Comparison of ENCODE assay signal across 14 mouse cellular contexts in genomic region chr1:156995180-156995951, GRCm38 (mm10). TPM values are rescaled to one million over a fixed set of nuclear protein-coding genes. Genes with fewer than 3 reads are reported as not detected.
A peak's percentile ranks its signal among the peaks of the same experiment; 100 is the strongest.
DNase-seq lines count a peak whose midpoint lies in the region; ATAC-seq and TF ChIP-seq lines count a peak whose summit lies in the region.
"Had no signal": no experiment of that assay in that cellular context is flagged by ENCODE, and none has a peak within 500 bp of the region (broad histone marks: within the 10 kb centered on the region; RNA-seq: fewer than 3 reads in every experiment).

No protein-coding gene starts in this region.

- no peaks in the 10 kb centered on the region for H3K9me3 ChIP-seq in ES-Bruce4 (replicated peaks; ENCODE audit: control insufficient read depth, insufficient read depth, low read length, poor library complexity, severe bottlenecking)
- no peaks in the 10 kb centered on the region for H3K9me3 ChIP-seq in hindbrain, embryonic 11.5 days (ENCODE audit: control insufficient read depth, low read length)
- H3K9me3 ChIP-seq in hindbrain, embryonic 16.5 days (ENCODE audit: control insufficient read depth, low read length): no peaks in the 10 kb centered on the region
- H3K9me3 ChIP-seq in kidney, embryonic 16.5 days (ENCODE audit: low read length): no peaks in the 10 kb centered on the region
- H3K9me3 ChIP-seq: limb, embryonic 15.5 days had no signal

- no peak for ATAC-seq in hindbrain, embryonic 11.5 days (ENCODE audit: low FRiP score)
- ATAC-seq in hindbrain, embryonic 16.5 days: no peak
- no peak for ATAC-seq in kidney, embryonic 16.5 days (ENCODE audit: low FRiP score, low TSS enrichment)
- ATAC-seq: activated CD4-positive, CD25-positive, alpha-beta regulatory T cell, adult 4 months; forebrain, embryonic 16.5 days had no signal

- TF ChIP-seq POLR2A in ES-Bruce4 (IDR thresholded peaks at IDR 0.05; ENCODE audit: insufficient read depth, low read length): no peak

- no peak for TF ChIP-seq CTCF in ES-Bruce4 (IDR thresholded peaks at IDR 0.05; ENCODE audit: low read depth, low read length)

- no peak overlapping the region for H3K9ac ChIP-seq in ES-Bruce4 (ENCODE audit: low read depth, poor library complexity, severe bottlenecking)
- H3K9ac ChIP-seq in hindbrain, embryonic 11.5 days (ENCODE audit: low read depth, low read length): no peak overlapping the region
- H3K9ac ChIP-seq in hindbrain, embryonic 16.5 days (ENCODE audit: low read depth, low read length): no peak overlapping the region
- H3K9ac ChIP-seq in kidney, embryonic 16.5 days (replicated peaks; ENCODE audit: low read length): no peak overlapping the region
- H3K9ac ChIP-seq: limb, embryonic 15.5 days had no signal

- no peaks in the 10 kb centered on the region for H3K79me2 ChIP-seq in macrophage (ENCODE audit: inconsistent target)

- H3K27ac ChIP-seq in ES-Bruce4 (ENCODE audit: insufficient read depth, low read length) (peak overlapping the region; percentile 94), macrophage (peak overlapping the region; percentile 72)
- H3K27ac ChIP-seq in hindbrain, embryonic 11.5 days (ENCODE audit: low read depth, low read length): no peak overlapping the region
- no peak overlapping the region for H3K27ac ChIP-seq in hindbrain, embryonic 16.5 days (ENCODE audit: low read depth, low read length)
- no peak overlapping the region for H3K27ac ChIP-seq in kidney, embryonic 16.5 days (ENCODE audit: low read length)
- H3K27ac ChIP-seq: layer of hippocampus, adult 2 months; limb, embryonic 15.5 days had no signal

- DNase-seq in A20 (ENCODE audit: low read depth, low spot score): peak; percentile 83
- DNase-seq in c-Kit-positive CD71-positive TER-119-positive erythroid progenitor cells, embryonic 14.5 days (ENCODE audit: low spot score): peak; percentile 26
- no peak for DNase-seq in hindbrain, embryonic 11.5 days (ENCODE audit: low spot score)
- DNase-seq: cerebellum, adult 2 months; embryo, embryonic 11 days; thymus, postnatal 14 days had no signal

- 92% methylated on average over 7 of the region's 7 CpGs for WGBS in macrophage (ENCODE audit: missing documents)
- 92% methylated on average over 7 of the region's 7 CpGs for WGBS in hindbrain, embryonic 11.5 days
- WGBS in hindbrain, embryonic 16.5 days: 94% methylated on average over 7 of the region's 7 CpGs
- 88% methylated on average over 7 of the region's 7 CpGs for WGBS in kidney, embryonic 16.5 days

- H3K36me3 ChIP-seq in ES-Bruce4 (ENCODE audit: control insufficient read depth, insufficient read depth, low read length, poor library complexity, severe bottlenecking) (no peaks in the 10 kb centered on the region), macrophage (ENCODE audit: inconsistent target) (no peaks in the 10 kb centered on the region)
- H3K36me3 ChIP-seq in hindbrain, embryonic 11.5 days (ENCODE audit: control insufficient read depth, insufficient read depth, low read length): no peaks in the 10 kb centered on the region
- no peaks in the 10 kb centered on the region for H3K36me3 ChIP-seq in hindbrain, embryonic 16.5 days (ENCODE audit: control insufficient read depth, insufficient read depth, low read length)
- H3K36me3 ChIP-seq in kidney, embryonic 16.5 days (ENCODE audit: insufficient read depth, low read length): no peaks in the 10 kb centered on the region
- H3K36me3 ChIP-seq: limb, embryonic 15.5 days had no signal

- no peak for TF ChIP-seq EP300 in ES-Bruce4 (IDR thresholded peaks at IDR 0.05; ENCODE audit: insufficient read depth, low read depth, low read length)

- no peak overlapping the region for H3K4me2 ChIP-seq in hindbrain, embryonic 11.5 days (replicated peaks; ENCODE audit: low read depth, low read length)
- H3K4me2 ChIP-seq in hindbrain, embryonic 16.5 days (ENCODE audit: low read length): no peak overlapping the region
- H3K4me2 ChIP-seq in kidney, embryonic 16.5 days (replicated peaks; ENCODE audit: low read depth, low read length): no peak overlapping the region
- H3K4me2 ChIP-seq: limb, embryonic 15.5 days had no signal

- no peaks in the 10 kb centered on the region for H3K27me3 ChIP-seq in ES-Bruce4 (ENCODE audit: control insufficient read depth, insufficient read depth, low read length, poor library complexity, severe bottlenecking)
- H3K27me3 ChIP-seq in hindbrain, embryonic 11.5 days (ENCODE audit: control insufficient read depth, insufficient read depth, low read length): no peaks in the 10 kb centered on the region
- H3K27me3 ChIP-seq in hindbrain, embryonic 16.5 days (replicated peaks; ENCODE audit: control insufficient read depth, insufficient read depth, low read length): no peaks in the 10 kb centered on the region
- no peaks in the 10 kb centered on the region for H3K27me3 ChIP-seq in kidney, embryonic 16.5 days (ENCODE audit: insufficient read depth, low read length)
- H3K27me3 ChIP-seq: limb, embryonic 15.5 days had no signal

- H3K4me3 ChIP-seq in ES-Bruce4 (ENCODE audit: low read depth, low read length) (no peak overlapping the region), macrophage (ENCODE audit: inconsistent target) (no peak overlapping the region)
- no peak overlapping the region for H3K4me3 ChIP-seq in hindbrain, embryonic 11.5 days (ENCODE audit: low read depth, low read length)
- no peak overlapping the region for H3K4me3 ChIP-seq in hindbrain, embryonic 16.5 days (ENCODE audit: low read length)
- no peak overlapping the region for H3K4me3 ChIP-seq in kidney, embryonic 16.5 days (ENCODE audit: low read length)
- H3K4me3 ChIP-seq: layer of hippocampus, adult 2 months; limb, embryonic 15.5 days had no signal

- peaks cover 13% of the 10 kb centered on the region for H3K4me1 ChIP-seq in ES-Bruce4 (ENCODE audit: control insufficient read depth, insufficient read depth, low read length)
- H3K4me1 ChIP-seq in hindbrain, embryonic 11.5 days (replicated peaks; ENCODE audit: control insufficient read depth, insufficient read depth, low read length): 0 out of 2 replicates have a peak, but pooled peaks cover 2% of the 10 kb centered on the region
- peaks cover 16% of the 10 kb centered on the region for H3K4me1 ChIP-seq in hindbrain, embryonic 16.5 days (ENCODE audit: control insufficient read depth, insufficient read depth, low read depth, low read length)
- peaks cover 26% of the 10 kb centered on the region for H3K4me1 ChIP-seq in kidney, embryonic 16.5 days (ENCODE audit: insufficient read depth, low read length)

RNA-seq across cellular contexts. Expression of gene Ralgps2, which starts 55.9 kb away (rescaled TPM):
- polyA plus RNA-seq in ES-Bruce4 (2011; ENCODE audit: insufficient read depth, insufficient read length, low read depth, missing spikeins) (50.5 and 65.8 TPM in 2 replicates), macrophage (2018) (4.7 to 8.8 TPM (median 5.8 TPM) in 3 replicates)
- 10 to 100 TPM in 21 of 26 experiments, 1 to 10 TPM in 5; 2.0 to 44.8 (median 20.4) TPM for total RNA-seq in macrophage (2018; cell fraction: chromatin; rRNA removed)
- 10 to 100 TPM in 2 of 26 experiments, 1 to 10 TPM in 24; 4.1 to 14.0 (median 6.9) TPM for total RNA-seq in macrophage (2018; cell fraction: cytosol; rRNA removed)
- 10 to 100 TPM in 18 of 26 experiments, 1 to 10 TPM in 8; 4.0 to 27.7 (median 16.0) TPM for total RNA-seq in macrophage (2018; cell fraction: nucleus; rRNA removed)
- 85.5 and 103 TPM in 2 replicates for polyA plus RNA-seq in hindbrain, embryonic 11.5 days (2014; fragmentation: Nextera tagmentation; extraction: Ambion mirVana)
- polyA plus RNA-seq in hindbrain, embryonic 16.5 days (2015; fragmentation: Nextera tagmentation; extraction: Ambion mirVana): 74.7 and 75.9 TPM in 2 replicates
- 59.0 and 59.3 TPM in 2 replicates for polyA plus RNA-seq in kidney, embryonic 16.5 days (2015; fragmentation: Nextera tagmentation; extraction: Ambion mirVana)

Comparison
In these comparisons a context has a peak if more than half of its experiments do, and no peak if none do; other contexts are left out.
1. H3K27ac ChIP-seq: peak in ES-Bruce4 (single experiment) and macrophage (single experiment); none in hindbrain, embryonic 11.5 days (single experiment), hindbrain, embryonic 16.5 days (single experiment) and kidney, embryonic 16.5 days (single experiment).